Mouse (Mus musculus) bone marrow macrophage, adult 2 months (primary cell): Measurements from ENCODE around the gene Adgre4.

Experiments used
- CTCF ChIP-seq: IDR thresholded peaks from 2 replicates; pipeline ENCODE4 v1.5.1; 2012; ENCODE audit warnings: low read depth, mild to moderate bottlenecking, low read length, moderate library complexity
- POLR2A ChIP-seq: IDR thresholded peaks from 2 replicates; pipeline ENCODE4 v1.6.1; 2012; ENCODE audit warnings: mild to moderate bottlenecking, low read depth, low read length, borderline replicate concordance

GRCm38 (mm10) chr17:55711984-55712811, 37.6 kb upstream of the Adgre4 start, which contains the start of gene Pot1b:
- TF ChIP-seq POLR2A (no peak), CTCF (no peak)
